Mouse (Mus musculus) frontal cortex, adult 2 months (tissue): Measurements from ENCODE around the gene Zfp423. TPM values are rescaled to one million over a fixed set of nuclear protein-coding genes. Genes with fewer than 3 reads are reported as not detected.
A peak's percentile ranks its signal among the peaks of the same experiment; 100 is the strongest.

Source experiments
- DNase-seq, 2 experiments: peaks; one replicate each; pipeline ENCODE4 v3.0.0; 2022; ENCODE audit warnings: low spot score in 1 of 2; ENCODE audit errors: extremely low spot score in 1 of 2
- polyA plus RNA-seq: library from polyadenylated mRNA; depleted of rRNA; stranded (reverse); fragments of >200 nt; gene quantifications from 2 replicates; pipeline ENCODE4 v1.2.3, GENCODE M21; 2012

The Zfp423 gene
- polyA plus RNA-seq, 1 experiment: 31.1 TPM

- DNase-seq: peak in 1 of 2 experiments; percentile 34
These were observed 50.5 kb downstream of the Zfp423 start for GRCm38 (mm10) chr8:87908940-87909339.

- DNase-seq: no peak
These were observed 54.0 kb downstream of the Zfp423 start for GRCm38 (mm10) chr8:87905404-87905803.

- no peak for DNase-seq
These were observed 55.3 kb downstream of the Zfp423 start for GRCm38 (mm10) chr8:87904108-87904507.

- DNase-seq: no peak
These were observed 64.0 kb downstream of the Zfp423 start for GRCm38 (mm10) chr8:87895203-87896041.

DNA sequence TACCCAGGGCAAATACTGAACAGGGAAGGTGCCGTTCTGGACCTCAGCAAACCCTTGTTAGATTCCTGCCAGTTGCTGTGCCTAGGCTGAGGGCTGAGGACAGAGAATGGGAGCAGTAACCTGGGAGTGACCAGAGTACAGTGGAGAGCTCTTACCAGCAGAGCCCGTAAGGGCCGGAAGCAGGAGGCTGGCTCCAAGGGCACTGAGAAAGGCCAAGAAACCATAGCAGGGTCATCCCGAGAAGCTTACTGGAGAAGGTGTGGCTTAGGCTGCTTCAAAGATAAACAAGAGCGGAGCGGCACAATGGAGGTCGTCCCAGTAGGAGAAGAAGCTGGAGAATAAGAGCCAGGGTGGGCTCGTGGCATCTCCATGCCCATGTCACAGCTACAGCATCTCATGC is 65.1 kb downstream of the Zfp423 start:
- DNase-seq: no peak

DNA sequence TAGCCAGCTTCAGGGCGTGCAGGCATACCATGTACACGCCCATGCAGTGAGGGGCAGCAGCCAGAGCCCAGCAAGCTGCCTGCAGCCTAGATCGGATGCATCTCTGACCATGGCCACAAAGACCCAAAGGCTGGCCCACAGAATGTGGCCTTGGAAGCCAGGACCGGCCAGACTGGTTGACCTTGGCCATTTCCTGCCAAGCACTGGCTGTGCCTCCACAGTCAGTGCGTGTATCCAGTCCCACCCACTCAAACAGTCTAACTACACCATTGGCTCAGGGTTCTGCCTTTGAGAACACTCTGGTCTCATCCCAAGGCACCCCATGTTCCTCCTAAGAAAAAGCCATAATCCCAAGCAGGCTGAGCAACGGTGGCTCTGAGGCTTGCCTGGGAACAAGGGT is 65.8 kb downstream of the Zfp423 start:
- DNase-seq: no peak

- no peak for DNase-seq
These were observed 66.5 kb downstream of the Zfp423 start for GRCm38 (mm10) chr8:87892891-87893290.

DNA sequence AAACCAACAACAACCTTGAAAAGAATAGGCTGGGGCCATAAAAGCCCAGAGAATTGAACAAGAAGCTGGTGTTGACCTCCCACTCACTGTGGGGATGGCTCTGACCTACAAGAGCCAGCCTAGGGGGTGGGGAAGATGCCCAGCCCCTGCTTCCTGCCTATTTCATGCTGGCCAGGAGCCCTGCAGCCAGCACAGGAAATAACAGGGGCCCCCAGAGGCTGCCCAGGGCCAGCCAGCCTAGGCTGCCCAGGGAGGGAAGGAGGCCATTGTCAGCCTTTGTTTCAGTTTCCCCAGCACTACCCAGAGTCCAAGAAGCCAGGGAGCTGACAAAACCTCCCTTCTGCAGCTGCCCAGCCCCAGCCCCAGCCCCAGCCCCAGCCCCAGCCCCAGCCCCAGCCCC is 67.5 kb downstream of the Zfp423 start:
- DNase-seq: no peak

DNA sequence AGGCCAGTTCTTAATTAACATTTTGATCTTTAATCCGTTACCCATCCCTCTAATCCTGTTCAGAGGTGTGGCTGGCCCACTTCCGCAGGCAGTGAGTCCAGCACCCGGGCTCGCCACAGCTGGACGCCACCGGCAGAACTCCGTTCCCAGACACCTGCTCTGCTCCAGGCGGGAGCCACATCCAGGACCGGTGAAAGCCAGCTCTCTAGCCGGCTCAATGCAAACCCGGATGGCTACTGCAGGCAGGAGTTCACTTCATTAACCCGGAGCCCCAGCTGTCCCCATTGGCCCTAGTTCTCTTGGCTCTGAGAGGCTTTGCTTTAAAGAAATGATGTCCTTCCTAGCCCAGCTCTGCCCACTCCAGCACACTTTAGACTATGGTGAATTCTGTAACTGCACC is 71.4 kb downstream of the Zfp423 start:
- no peak for DNase-seq

DNA sequence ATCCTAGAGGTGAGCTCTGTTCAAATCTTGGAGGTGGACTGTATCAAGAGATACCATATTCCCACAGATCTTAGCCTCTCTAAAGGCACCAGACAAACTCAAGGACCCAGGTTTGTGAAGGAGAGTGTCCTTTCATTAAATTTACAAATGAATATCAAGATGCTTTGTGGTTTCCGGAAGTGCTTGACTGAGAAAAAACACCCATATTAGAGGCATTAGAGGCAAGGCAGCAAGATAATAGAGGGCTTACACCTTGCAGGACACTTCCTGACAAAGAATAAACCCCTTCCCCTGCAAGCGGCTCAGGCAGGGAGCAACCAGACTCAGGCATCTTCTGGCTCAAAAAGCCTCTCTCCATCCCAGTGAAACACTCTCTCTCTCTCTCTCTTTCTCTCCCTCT is 78.3 kb downstream of the Zfp423 start:
- DNase-seq: no peak

DNA sequence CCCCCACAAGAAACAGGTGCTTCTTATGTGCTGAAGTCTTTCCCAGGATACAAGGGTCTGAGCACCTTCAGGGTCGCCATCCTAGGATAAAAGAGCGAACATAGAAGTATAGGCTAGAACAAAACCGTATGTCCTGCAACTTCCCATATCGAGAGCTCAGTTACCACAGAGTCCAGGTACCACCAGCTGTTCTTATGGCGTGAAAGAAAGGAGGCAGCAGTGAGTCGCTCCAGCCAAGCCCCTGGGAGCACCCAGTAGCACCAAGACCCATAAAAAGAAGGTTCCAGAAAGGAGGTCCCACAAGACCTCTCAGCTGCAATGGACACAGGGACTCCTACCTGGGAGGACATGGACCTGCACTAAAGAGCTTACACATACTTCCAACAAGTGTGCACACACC is 83.5 kb downstream of the Zfp423 start:
- no peak for DNase-seq

DNA sequence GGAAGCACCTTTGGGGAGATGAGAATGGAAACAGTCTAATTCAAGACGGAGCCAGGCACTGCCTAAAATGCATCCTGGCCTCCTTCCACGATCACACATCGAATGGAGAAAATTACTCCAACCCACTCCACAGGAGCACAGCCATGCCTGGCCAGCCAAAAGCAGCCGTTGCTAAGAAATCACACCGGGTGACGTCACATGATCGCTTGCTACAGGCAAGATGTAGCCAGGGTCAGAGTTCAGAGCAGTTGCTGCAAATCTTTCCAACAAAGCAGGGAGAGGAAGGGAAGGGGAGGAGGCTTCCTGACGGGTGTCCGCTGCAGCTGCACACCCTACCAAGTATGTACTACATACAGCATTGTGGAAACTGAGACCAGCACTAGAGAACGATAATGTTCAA is 83.9 kb downstream of the Zfp423 start:
- DNase-seq: peak; percentile 24 to 72

- DNase-seq: no peak
These were observed 86.3 kb downstream of the Zfp423 start for GRCm38 (mm10) chr8:87872987-87873550.

DNA sequence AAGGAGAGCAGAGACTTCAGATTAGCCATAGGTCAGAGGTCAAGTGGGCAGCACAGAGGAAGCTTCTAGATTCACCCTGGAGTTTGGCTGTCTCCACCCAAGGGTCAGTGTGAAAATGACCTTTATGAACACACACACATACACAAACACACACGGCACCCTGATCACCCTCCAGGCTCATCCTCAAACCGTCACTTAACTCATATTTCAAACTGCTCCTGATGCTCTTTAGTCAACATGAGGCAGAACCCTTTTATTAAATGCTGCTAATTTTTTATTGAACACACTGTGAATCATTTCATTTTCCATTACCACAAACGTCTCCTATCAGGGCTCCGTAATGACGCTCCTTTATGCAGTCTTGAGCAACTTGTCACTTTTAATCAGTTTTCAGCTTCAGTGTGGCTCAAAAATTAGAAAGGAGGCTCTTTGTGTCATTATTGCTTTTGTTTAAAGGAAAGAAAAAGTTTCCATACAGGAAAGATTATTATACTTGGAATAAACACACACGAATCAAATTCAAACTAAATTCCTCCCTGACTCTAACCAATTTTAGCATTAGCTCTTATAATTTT is 87.0 kb downstream of the Zfp423 start:
- DNase-seq: no peak

- no peak for DNase-seq
These were observed 92.8 kb downstream of the Zfp423 start for GRCm38 (mm10) chr8:87866586-87866985.

GRCm38 (mm10) chr8:87864236-87864635 is 95.2 kb downstream of the Zfp423 start:
- no peak for DNase-seq

DNA sequence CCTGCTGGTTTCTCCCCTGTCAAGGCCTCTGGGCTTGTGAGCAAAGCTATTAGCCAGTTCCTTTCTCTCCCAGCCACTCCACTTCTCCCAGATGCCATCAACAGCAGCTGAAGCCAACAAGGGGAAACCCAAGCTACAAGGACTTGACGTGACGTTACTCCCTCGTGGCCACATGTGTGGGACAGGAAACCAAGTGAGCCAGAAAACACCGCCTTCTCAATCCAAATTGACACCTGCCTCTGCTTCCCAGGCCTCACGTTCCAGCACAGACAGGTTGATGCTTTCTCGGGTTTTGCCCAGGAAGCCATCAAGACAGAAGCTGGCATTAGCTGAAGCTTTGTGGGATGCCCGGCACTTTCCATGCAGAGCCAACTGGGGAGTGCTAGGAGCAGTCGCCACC is 96.3 kb downstream of the Zfp423 start:
- DNase-seq: no peak

DNA sequence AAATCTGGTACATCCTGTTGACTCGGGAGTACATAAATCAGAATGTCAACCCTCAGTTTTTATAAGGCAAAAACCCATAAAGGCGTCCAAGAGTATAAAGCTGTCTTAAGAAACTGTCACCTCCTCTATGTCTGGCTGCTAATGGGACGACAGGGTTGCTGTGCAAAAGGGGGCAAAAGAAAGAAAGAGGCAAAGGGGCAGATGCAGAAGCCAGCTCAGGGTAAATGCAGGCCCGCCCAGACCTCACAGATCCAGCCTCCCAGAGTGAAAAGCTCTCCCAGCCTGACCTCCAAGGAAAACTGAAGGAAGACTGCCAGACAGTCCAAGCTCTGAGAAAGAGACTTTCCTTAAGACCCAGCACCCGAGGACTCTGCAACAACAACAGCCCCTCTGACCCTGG is 97.7 kb downstream of the Zfp423 start:
- DNase-seq: no peak

DNA sequence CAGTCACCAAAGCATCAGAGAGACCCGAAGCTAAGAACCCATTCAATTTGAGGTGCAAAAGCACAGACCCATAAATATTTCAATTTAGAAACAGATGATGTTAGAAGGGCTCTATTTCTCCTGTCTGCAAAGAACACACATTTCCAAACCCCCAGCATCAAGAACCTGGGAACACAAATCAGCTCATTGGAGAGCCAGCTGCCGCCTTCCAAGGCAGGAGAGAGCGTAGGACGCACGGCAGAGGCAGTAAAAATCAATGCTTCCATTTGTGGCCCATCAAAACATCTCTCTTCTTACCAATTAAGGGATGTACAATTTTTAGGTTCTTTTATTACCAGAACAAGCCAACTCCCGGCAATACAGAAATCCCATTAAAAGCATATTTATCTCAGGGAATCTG is 98.5 kb downstream of the Zfp423 start:
- DNase-seq: no peak

GRCm38 (mm10) chr8:87851871-87852270 is 107.5 kb downstream of the Zfp423 start:
- no peak for DNase-seq

DNA sequence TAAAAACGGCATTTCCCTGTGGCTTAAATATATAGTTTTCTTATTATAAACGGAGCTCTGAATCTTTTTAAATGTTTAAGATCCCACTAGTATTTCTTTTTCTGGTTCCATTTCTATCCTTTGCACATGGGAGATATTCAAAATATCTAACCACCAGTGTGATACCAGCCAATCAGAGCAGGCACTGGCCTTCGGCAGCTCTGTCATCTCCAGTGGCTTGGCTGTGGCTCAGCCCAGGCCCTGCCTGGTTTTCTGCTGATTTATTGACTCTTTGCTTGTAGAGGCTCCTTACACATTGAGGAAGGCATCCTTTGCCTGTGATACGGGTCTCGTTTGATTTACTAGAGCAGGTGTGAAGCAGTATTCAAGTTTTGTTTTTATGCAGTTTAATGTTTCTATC is 108.0 kb downstream of the Zfp423 start:
- no peak for DNase-seq

DNA sequence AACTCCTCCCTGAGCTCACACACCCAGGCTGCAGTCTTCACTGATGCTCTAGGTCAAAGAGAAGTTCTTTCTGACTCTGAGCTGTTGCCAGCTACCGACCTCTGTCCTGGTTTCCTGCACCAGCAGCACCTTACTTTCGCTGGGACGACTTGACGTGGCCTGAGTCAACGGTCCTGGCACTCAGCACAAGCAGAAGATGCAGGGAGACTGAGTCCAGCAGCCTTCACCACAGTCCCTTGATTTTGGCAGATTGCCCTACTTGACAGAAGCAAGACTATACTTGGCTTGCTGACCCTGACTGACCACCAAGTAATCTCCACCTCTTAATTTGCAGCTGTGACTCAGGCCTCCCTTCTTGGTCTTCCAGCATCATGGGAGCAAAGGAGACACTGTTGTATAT is 110.6 kb downstream of the Zfp423 start:
- no peak for DNase-seq
